Mouse (Mus musculus) kidney, embryonic 14.5 days (tissue): Measurements from ENCODE around the gene Ppp4r4. TPM values are rescaled to one million over a fixed set of nuclear protein-coding genes. Genes with fewer than 3 reads are reported as not detected.

Experiments
- ATAC-seq: fragments of 200-750 bp; cut with Nextera tagmentation; 2 replicates; pipeline ENCODE4 v1.8.0; 2017; ENCODE audit warnings: moderate number of reproducible peaks, mild to moderate bottlenecking, moderate TSS enrichment, moderate library complexity; ENCODE audit not compliant: low FRiP score, low TSS enrichment
- H3K27ac ChIP-seq: fragments of 300-500 bp; sonication (generic); 2 replicates; pipeline ENCODE4 v1.5.1; 2014; ENCODE audit warnings: low read depth, mild to moderate bottlenecking, low read length, moderate library complexity, mixed read lengths
- H3K27me3 ChIP-seq: fragments of 300-500 bp; sonication (generic); 2 replicates; pipeline ENCODE4 v1.6.1; 2014; ENCODE audit warnings: mild to moderate bottlenecking, low read length; ENCODE audit not compliant: control insufficient read depth, insufficient read depth
- H3K36me3 ChIP-seq: fragments of 300-500 bp; sonication (generic); 2 replicates; pipeline ENCODE4 v1.6.1; 2014; ENCODE audit warnings: low read length, mixed read lengths; ENCODE audit not compliant: control insufficient read depth, insufficient read depth
- H3K4me1 ChIP-seq: fragments of 300-500 bp; sonication (generic); 2 replicates; pipeline ENCODE4 v1.6.1; 2014; ENCODE audit warnings: low read length, mixed read lengths; ENCODE audit not compliant: control insufficient read depth, insufficient read depth
- H3K4me2 ChIP-seq: fragments of 300-500 bp; sonication (generic); replicated peaks from 2 replicates; pipeline ENCODE4 v1.6.1; 2014; ENCODE audit warnings: low read depth, mild to moderate bottlenecking, low read length
- H3K4me3 ChIP-seq: fragments of 300-500 bp; sonication (generic); 2 replicates; pipeline ENCODE4 v1.5.1; 2014; ENCODE audit warnings: mild to moderate bottlenecking, low read length
- H3K9ac ChIP-seq: fragments of 300-500 bp; sonication (generic); 2 replicates; pipeline ENCODE4 v1.6.1; 2014; ENCODE audit warnings: low read depth, mild to moderate bottlenecking, low read length, moderate library complexity
- H3K9me3 ChIP-seq: fragments of 300-500 bp; sonication (generic); 2 replicates; pipeline ENCODE4 v1.6.1; 2016; ENCODE audit warnings: low read length; ENCODE audit not compliant: control insufficient read depth
- WGBS: fragments of 180-500 bp; shearing (Covaris S2); extraction: QIAGEN DNeasy Blood & Tissue Kit; methylation state at CpG from one replicate; pipeline ENCODE4 v1.1.7; 2014; 5-methylcytosine and 5-hydroxymethylcytosine counted together
- polyA plus RNA-seq: library from polyadenylated mRNA; unstranded; fragments of >200 nt; fragmentation: Nextera tagmentation; extraction: Ambion mirVana; gene quantifications from 2 replicates; pipeline ENCODE4 v1.2.1, GENCODE M21; 2014

The Ppp4r4 gene
- polyA plus RNA-seq, 1 experiment from 2014 or later = 2.0 TPM

- no peak overlapping the region for H3K4me2 ChIP-seq
- no peaks in the 10 kb centered on the region for H3K27me3 ChIP-seq
- no peaks in the 10 kb centered on the region for H3K4me1 ChIP-seq
- ATAC-seq = peak; percentile 68; the same call in 1 of the 2 replicates
- H3K4me3 ChIP-seq = no peak overlapping the region
- H3K27ac ChIP-seq = no peak overlapping the region
- 2% methylated on average over 2 of the region's 2 CpGs for WGBS
- no peak overlapping the region for H3K9ac ChIP-seq
- no peaks in the 10 kb centered on the region for H3K9me3 ChIP-seq
- no peaks in the 10 kb centered on the region for H3K36me3 ChIP-seq
These were observed 111.3 kb downstream of the Ppp4r4 start for GRCm38 (mm10) chr12:103643336-103643735.

- H3K9me3 ChIP-seq = no peaks in the 10 kb centered on the region
- no peaks in the 10 kb centered on the region for H3K27me3 ChIP-seq
- ATAC-seq = no peak
- H3K4me1 ChIP-seq = no peaks in the 10 kb centered on the region
- no peaks in the 10 kb centered on the region for H3K36me3 ChIP-seq
- H3K27ac ChIP-seq = no peak overlapping the region
- H3K4me2 ChIP-seq = no peak overlapping the region
- 83% methylated on average over 3 of the region's 3 CpGs for WGBS
- no peak overlapping the region for H3K9ac ChIP-seq
- no peak overlapping the region for H3K4me3 ChIP-seq
These were observed 111.7 kb downstream of the Ppp4r4 start for GRCm38 (mm10) chr12:103643818-103644217.

- 39% methylated on average over 5 of the region's 5 CpGs for WGBS
- ATAC-seq = no peak
- H3K9me3 ChIP-seq = no peaks in the 10 kb centered on the region
- H3K36me3 ChIP-seq = no peaks in the 10 kb centered on the region
- H3K4me1 ChIP-seq = no peaks in the 10 kb centered on the region
- no peak overlapping the region for H3K4me3 ChIP-seq
- H3K9ac ChIP-seq = no peak overlapping the region
- H3K27ac ChIP-seq = no peak overlapping the region
- no peaks in the 10 kb centered on the region for H3K27me3 ChIP-seq
- no peak overlapping the region for H3K4me2 ChIP-seq
These were observed 112.5 kb downstream of the Ppp4r4 start for GRCm38 (mm10) chr12:103644601-103645000.

- no peaks in the 10 kb centered on the region for H3K27me3 ChIP-seq
- ATAC-seq = no peak
- WGBS = 81% methylated on average over 2 of the region's 2 CpGs
- H3K36me3 ChIP-seq = no peaks in the 10 kb centered on the region
- no peak overlapping the region for H3K4me2 ChIP-seq
- no peaks in the 10 kb centered on the region for H3K9me3 ChIP-seq
- no peak overlapping the region for H3K27ac ChIP-seq
- no peak overlapping the region for H3K9ac ChIP-seq
- H3K4me3 ChIP-seq = no peak overlapping the region
- H3K4me1 ChIP-seq = no peaks in the 10 kb centered on the region
These were observed 114.2 kb downstream of the Ppp4r4 start for GRCm38 (mm10) chr12:103646314-103646713.

- Histone ChIP-seq H3K36me3 (no peaks in the 10 kb centered on the region), H3K9ac (no peak overlapping the region), H3K27me3 (no peaks in the 10 kb centered on the region), H3K27ac (no peak overlapping the region), H3K4me2 (no peak overlapping the region), H3K9me3 (no peaks in the 10 kb centered on the region), H3K4me3 (no peak overlapping the region), H3K4me1 (no peaks in the 10 kb centered on the region)
- ATAC-seq = no peak
- WGBS = 91% methylated on average over 2 of the region's 2 CpGs
These were observed 121.8 kb downstream of the Ppp4r4 start for GRCm38 (mm10) chr12:103653836-103654235.

GRCm38 (mm10) chr12:103655123-103656044 is 123.3 kb downstream of the Ppp4r4 start:
- Histone ChIP-seq H3K9me3 (no peaks in the 10 kb centered on the region), H3K36me3 (no peaks in the 10 kb centered on the region), H3K4me2 (no peak overlapping the region), H3K4me3 (no peak overlapping the region), H3K27ac (no peak overlapping the region), H3K9ac (no peak overlapping the region), H3K27me3 (no peaks in the 10 kb centered on the region), H3K4me1 (no peaks in the 10 kb centered on the region)
- 90% methylated on average over 7 of the region's 7 CpGs for WGBS
- no peak for ATAC-seq

GRCm38 (mm10) chr12:103656848-103657626 is 125.0 kb downstream of the Ppp4r4 start, which contains the start of gene Serpina6:
Gene Serpina6 (minus strand): TSS chr12:103657212.
- H3K27ac ChIP-seq = no peak within 1 kb of the TSS
- H3K36me3 ChIP-seq = no peaks in the 10 kb centered on the region
- ATAC-seq = no peak
- no peaks in the 10 kb centered on the region for H3K4me1 ChIP-seq
- no peaks in the 10 kb centered on the region for H3K27me3 ChIP-seq
- 75% methylated on average over 9 of the region's 9 CpGs for WGBS
- no peak within 1 kb of the TSS for H3K4me3 ChIP-seq
- no peaks in the 10 kb centered on the region for H3K9me3 ChIP-seq
- H3K9ac ChIP-seq = no peak within 1 kb of the TSS
- H3K4me2 ChIP-seq = no peak within 1 kb of the TSS

GRCm38 (mm10) chr12:103657991-103658390 is 125.9 kb downstream of the Ppp4r4 start:
- Histone ChIP-seq H3K27me3 (no peaks in the 10 kb centered on the region), H3K9me3 (no peaks in the 10 kb centered on the region), H3K27ac (no peak overlapping the region), H3K4me3 (no peak overlapping the region), H3K9ac (no peak overlapping the region), H3K4me1 (no peaks in the 10 kb centered on the region), H3K36me3 (no peaks in the 10 kb centered on the region), H3K4me2 (no peak overlapping the region)
- ATAC-seq = no peak
- WGBS = 83% methylated on average over 10 of the region's 10 CpGs

GRCm38 (mm10) chr12:103659171-103659570 is 127.1 kb downstream of the Ppp4r4 start:
- no peak overlapping the region for H3K9ac ChIP-seq
- no peaks in the 10 kb centered on the region for H3K36me3 ChIP-seq
- no peaks in the 10 kb centered on the region for H3K9me3 ChIP-seq
- no peak overlapping the region for H3K4me2 ChIP-seq
- H3K27me3 ChIP-seq = no peaks in the 10 kb centered on the region
- 90% methylated on average over 2 of the region's 2 CpGs for whole genome bisulfite sequencing
- no peak overlapping the region for H3K4me3 ChIP-seq
- ATAC-seq = no peak
- H3K27ac ChIP-seq = no peak overlapping the region
- H3K4me1 ChIP-seq = no peaks in the 10 kb centered on the region
